ENCODE assay signal across 8 mouse cellular contexts in genomic region chr11:69421131-69421977, GRCm38 (mm10). TPM values are rescaled to one million over a fixed set of nuclear protein-coding genes. Genes with fewer than 3 reads are reported as not detected.
DNase-seq lines count a peak whose midpoint lies in the region; ATAC-seq lines count a peak whose summit lies in the region.

No protein-coding gene starts in this region.

- WGBS in kidney, embryonic 15.5 days = 11% methylated on average over 25 of the region's 25 CpGs
- WGBS in forebrain, embryonic 13.5 days = 6% methylated on average over 25 of the region's 25 CpGs
- WGBS in midbrain, embryonic 10.5 days = 11% methylated on average over 25 of the region's 25 CpGs

- no peak overlapping the region; the same call in 1 of the 2 replicates for H3K9ac ChIP-seq in kidney, embryonic 15.5 days
- H3K9ac ChIP-seq in forebrain, embryonic 13.5 days = peak overlapping the region; percentile 9; the same call in 1 of the 2 replicates

- H3K9me3 ChIP-seq in kidney, embryonic 15.5 days (replicated peaks) = no peaks in the 10 kb centered on the region
- no peaks in the 10 kb centered on the region for H3K9me3 ChIP-seq in forebrain, embryonic 13.5 days (replicated peaks)
- no peaks in the 10 kb centered on the region for H3K9me3 ChIP-seq in midbrain, embryonic 10.5 days (replicated peaks)

- H3K4me1 ChIP-seq in kidney, embryonic 15.5 days = peaks cover 51% of the 10 kb centered on the region
- peaks cover 48% of the 10 kb centered on the region for H3K4me1 ChIP-seq in forebrain, embryonic 13.5 days
- H3K4me1 ChIP-seq in midbrain, embryonic 10.5 days = peaks cover 56% of the 10 kb centered on the region

- H3K27me3 ChIP-seq in kidney, embryonic 15.5 days = peaks cover 31% of the 10 kb centered on the region
- peaks cover 32% of the 10 kb centered on the region for H3K27me3 ChIP-seq in forebrain, embryonic 13.5 days
- H3K27me3 ChIP-seq in midbrain, embryonic 10.5 days (ENCODE audit: low read depth, poor library complexity, severe bottlenecking) = peaks cover 47% of the 10 kb centered on the region

- H3K4me2 ChIP-seq in kidney, embryonic 15.5 days = peak overlapping the region; percentile 95
- peak overlapping the region; percentile 99 for H3K4me2 ChIP-seq in forebrain, embryonic 13.5 days

- peak; percentile 7 for DNase-seq in adrenal gland, postnatal 14 days
- DNase-seq in adrenal gland, postnatal 10 days = no peak
- no peak for DNase-seq in kidney, adult 11 months
- DNase-seq in midbrain, embryonic 10.5 days (ENCODE audit: low spot score) = no peak
- no peak for DNase-seq in urinary bladder, postnatal 14 days (ENCODE audit: low spot score)
- no peak for DNase-seq in gastrocnemius, postnatal 10 days

- H3K36me3 ChIP-seq in kidney, embryonic 15.5 days = no peaks in the 10 kb centered on the region
- H3K36me3 ChIP-seq in forebrain, embryonic 13.5 days (ENCODE audit: poor library complexity, severe bottlenecking) = no peaks in the 10 kb centered on the region
- no peaks in the 10 kb centered on the region for H3K36me3 ChIP-seq in midbrain, embryonic 10.5 days

- H3K27ac ChIP-seq in kidney, embryonic 15.5 days = no peak overlapping the region
- H3K27ac ChIP-seq in forebrain, embryonic 13.5 days = no peak overlapping the region
- H3K27ac ChIP-seq in midbrain, embryonic 10.5 days (replicated peaks) = peak overlapping the region; percentile 15; the same call in 1 of the 2 replicates

- ATAC-seq in kidney, embryonic 15.5 days (replicated peaks; ENCODE audit: low FRiP score) = no peak
- no peak for ATAC-seq in forebrain, embryonic 13.5 days

- H3K4me3 ChIP-seq in kidney, embryonic 15.5 days (replicated peaks) = peak overlapping the region; percentile 77
- H3K4me3 ChIP-seq in forebrain, embryonic 13.5 days = peak overlapping the region; percentile 8; the same call in 1 of the 2 replicates
- H3K4me3 ChIP-seq in midbrain, embryonic 10.5 days = peak overlapping the region; percentile 93

RNA-seq across cellular contexts. Expression of gene Kdm6b, which starts 7.9 kb away (rescaled TPM):
- 53.7 and 61.3 TPM in 2 replicates for total RNA-seq in adrenal gland, postnatal 14 days (2021)
- total RNA-seq in adrenal gland, postnatal 10 days (2021) = 10 to 100 TPM; 49.0 to 53.4 TPM
- polyA plus RNA-seq in kidney, embryonic 15.5 days (2015; fragmentation: Nextera tagmentation; extraction: Ambion mirVana) = 32.6 and 33.0 TPM in 2 replicates
- 55.4 and 59.3 TPM in 2 replicates for polyA plus RNA-seq in forebrain, embryonic 13.5 days (2015; fragmentation: Nextera tagmentation; extraction: Ambion mirVana)
- polyA plus RNA-seq in midbrain, embryonic 10.5 days (2016; fragmentation: Nextera tagmentation; extraction: Ambion mirVana) = 31.8 and 37.1 TPM in 2 replicates
- total RNA-seq in gastrocnemius, postnatal 10 days (2021) = 10 to 100 TPM; 35.9 to 47.5 TPM

RNA-seq across cellular contexts. Expression of gene Tmem88, which starts 23.3 kb away (rescaled TPM):
- 29.5 and 30.2 TPM in 2 replicates for total RNA-seq in adrenal gland, postnatal 14 days (2021)
- 10 to 100 TPM; 29.1 to 33.0 TPM for total RNA-seq in adrenal gland, postnatal 10 days (2021)
- 41.9 and 44.3 TPM in 2 replicates for polyA plus RNA-seq in kidney, embryonic 15.5 days (2015; fragmentation: Nextera tagmentation; extraction: Ambion mirVana)
- polyA plus RNA-seq in forebrain, embryonic 13.5 days (2015; fragmentation: Nextera tagmentation; extraction: Ambion mirVana) = 6.3 and 6.6 TPM in 2 replicates
- 16.9 and 21.4 TPM in 2 replicates for polyA plus RNA-seq in midbrain, embryonic 10.5 days (2016; fragmentation: Nextera tagmentation; extraction: Ambion mirVana)
- 10 to 100 TPM; 14.0 to 15.7 TPM for total RNA-seq in gastrocnemius, postnatal 10 days (2021)

RNA-seq across cellular contexts. Expression of gene Cyb5d1, which starts 25.9 kb away (rescaled TPM):
- 34.2 and 42.6 TPM in 2 replicates for total RNA-seq in adrenal gland, postnatal 14 days (2021)
- 10 to 100 TPM; 32.4 to 38.9 TPM for total RNA-seq in adrenal gland, postnatal 10 days (2021)
- polyA plus RNA-seq in kidney, embryonic 15.5 days (2015; fragmentation: Nextera tagmentation; extraction: Ambion mirVana) = 30.2 and 30.5 TPM in 2 replicates
- polyA plus RNA-seq in forebrain, embryonic 13.5 days (2015; fragmentation: Nextera tagmentation; extraction: Ambion mirVana) = 45.9 and 48.6 TPM in 2 replicates
- 50.4 and 57.3 TPM in 2 replicates for polyA plus RNA-seq in midbrain, embryonic 10.5 days (2016; fragmentation: Nextera tagmentation; extraction: Ambion mirVana)
- total RNA-seq in gastrocnemius, postnatal 10 days (2021) = 10 to 100 TPM; 18.8 to 22.3 TPM

RNA-seq across cellular contexts. Expression of gene Naa38, which starts 26.1 kb away (rescaled TPM):
- 124 and 137 TPM in 2 replicates for total RNA-seq in adrenal gland, postnatal 14 days (2021)
- 100 to 1,000 TPM; 124 to 138 TPM for total RNA-seq in adrenal gland, postnatal 10 days (2021)
- 153 and 155 TPM in 2 replicates for polyA plus RNA-seq in kidney, embryonic 15.5 days (2015; fragmentation: Nextera tagmentation; extraction: Ambion mirVana)
- 100.0 and 108 TPM in 2 replicates for polyA plus RNA-seq in forebrain, embryonic 13.5 days (2015; fragmentation: Nextera tagmentation; extraction: Ambion mirVana)
- polyA plus RNA-seq in midbrain, embryonic 10.5 days (2016; fragmentation: Nextera tagmentation; extraction: Ambion mirVana) = 145 and 146 TPM in 2 replicates
- total RNA-seq in gastrocnemius, postnatal 10 days (2021) = 10 to 100 TPM; 83.8 to 94.5 TPM

RNA-seq across cellular contexts. Expression of gene Chd3, which starts 52.1 kb away (rescaled TPM):
- 109 and 118 TPM in 2 replicates for total RNA-seq in adrenal gland, postnatal 14 days (2021)
- 100 to 1,000 TPM in 1 of 2 experiments, 10 to 100 TPM in 1; 93.8 to 128 TPM for total RNA-seq in adrenal gland, postnatal 10 days (2021)
- 54.8 and 62.8 TPM in 2 replicates for polyA plus RNA-seq in kidney, embryonic 15.5 days (2015; fragmentation: Nextera tagmentation; extraction: Ambion mirVana)
- polyA plus RNA-seq in forebrain, embryonic 13.5 days (2015; fragmentation: Nextera tagmentation; extraction: Ambion mirVana) = 104 and 106 TPM in 2 replicates
- polyA plus RNA-seq in midbrain, embryonic 10.5 days (2016; fragmentation: Nextera tagmentation; extraction: Ambion mirVana) = 41.7 and 50.6 TPM in 2 replicates
- total RNA-seq in gastrocnemius, postnatal 10 days (2021) = 10 to 100 TPM; 39.0 to 59.5 TPM

Comparison
In these comparisons a context has a peak if more than half of its experiments do, and no peak if none do; other contexts are left out.
1. H3K4me3 ChIP-seq: peak in every context shown above with its lines; median percentile 93 in midbrain, embryonic 10.5 days; 77 in kidney, embryonic 15.5 days; 8 in forebrain, embryonic 13.5 days.